Mouse (Mus musculus) limb, embryonic 14.5 days (tissue): ENCODE results near the gene Lsamp. TPM values are rescaled to one million over a fixed set of nuclear protein-coding genes. Genes with fewer than 3 reads are reported as not detected.

Experiments
- ATAC-seq: fragments of 200-750 bp; cut with Nextera tagmentation; 2 replicates; pipeline ENCODE4 v1.8.0; 2017; ENCODE audit warnings: low read depth, moderate number of reproducible peaks, moderate TSS enrichment; ENCODE audit not compliant: low FRiP score
- DNase-seq: peaks from one replicate; pipeline ENCODE4 v3.0.0-alpha.2; 2015; ENCODE audit warnings: low spot score
- H3K27ac ChIP-seq: fragments of 300-500 bp; sonication (generic); replicated peaks from 2 replicates; pipeline ENCODE4 v1.5.1; 2014; ENCODE audit warnings: low read depth, mild to moderate bottlenecking, low read length, moderate library complexity, mixed read lengths
- H3K27me3 ChIP-seq: fragments of 300-500 bp; sonication (generic); 2 replicates; pipeline ENCODE4 v1.6.1; 2014; ENCODE audit warnings: low read length, mixed read lengths; ENCODE audit not compliant: control insufficient read depth, insufficient read depth
- H3K36me3 ChIP-seq: fragments of 300-500 bp; sonication (generic); 2 replicates; pipeline ENCODE4 v1.6.1; 2014; ENCODE audit warnings: mild to moderate bottlenecking, low read length, moderate library complexity, mixed read lengths; ENCODE audit not compliant: control insufficient read depth, insufficient read depth
- H3K4me1 ChIP-seq: fragments of 300-500 bp; sonication (generic); 2 replicates; pipeline ENCODE4 v1.6.1; 2014; ENCODE audit warnings: antibody characterized with exemption, low read length, mixed read lengths; ENCODE audit not compliant: control insufficient read depth, insufficient read depth
- H3K4me2 ChIP-seq: fragments of 300-500 bp; sonication (generic); replicated peaks from 2 replicates; pipeline ENCODE4 v1.6.1; 2014; ENCODE audit warnings: low read depth, mild to moderate bottlenecking, low read length, moderate library complexity; ENCODE audit not compliant: severe bottlenecking
- H3K4me3 ChIP-seq: fragments of 300-500 bp; sonication (generic); replicated peaks from 2 replicates; pipeline ENCODE4 v1.5.1; 2014; ENCODE audit warnings: low read length
- H3K9ac ChIP-seq: fragments of 300-500 bp; sonication (generic); 2 replicates; pipeline ENCODE4 v1.6.1; 2014; ENCODE audit warnings: mild to moderate bottlenecking, low read depth, low read length, moderate library complexity; ENCODE audit not compliant: severe bottlenecking
- H3K9me3 ChIP-seq: fragments of 300-500 bp; sonication (generic); 2 replicates; pipeline ENCODE4 v1.6.1; 2016; ENCODE audit warnings: low read length; ENCODE audit not compliant: control insufficient read depth
- POLR2A ChIP-seq: fragments of 200-500 bp; IDR thresholded peaks from 2 replicates; pipeline ENCODE4 v1.8.0; 2012; ENCODE audit warnings: inconsistent platforms, mild to moderate bottlenecking, moderate library complexity, borderline replicate concordance; ENCODE audit not compliant: insufficient read depth, insufficient read length; ENCODE audit errors: extremely low read depth
- WGBS: fragments of 180-500 bp; shearing (Covaris S2); extraction: QIAGEN DNeasy Blood & Tissue Kit; methylation state at CpG from one replicate; pipeline ENCODE4 v1.1.7; 2014; 5-methylcytosine and 5-hydroxymethylcytosine counted together
- polyA plus RNA-seq, 2 experiments: library from polyadenylated mRNA; depleted of rRNA in 1 of 2; stranded (reverse) in 1 of 2; unstranded in 1 of 2; fragments of >200 nt; fragmentation: Nextera tagmentation in 1 of 2; extraction: Ambion mirVana in 1 of 2; gene quantifications; 2 replicates each; pipeline versions ENCODE4 v1.2.1 to v1.2.3; 2012 to 2014

Gene Lsamp
- polyA plus RNA-seq, 2 experiments: 5.3 to 11.8 TPM

DNA sequence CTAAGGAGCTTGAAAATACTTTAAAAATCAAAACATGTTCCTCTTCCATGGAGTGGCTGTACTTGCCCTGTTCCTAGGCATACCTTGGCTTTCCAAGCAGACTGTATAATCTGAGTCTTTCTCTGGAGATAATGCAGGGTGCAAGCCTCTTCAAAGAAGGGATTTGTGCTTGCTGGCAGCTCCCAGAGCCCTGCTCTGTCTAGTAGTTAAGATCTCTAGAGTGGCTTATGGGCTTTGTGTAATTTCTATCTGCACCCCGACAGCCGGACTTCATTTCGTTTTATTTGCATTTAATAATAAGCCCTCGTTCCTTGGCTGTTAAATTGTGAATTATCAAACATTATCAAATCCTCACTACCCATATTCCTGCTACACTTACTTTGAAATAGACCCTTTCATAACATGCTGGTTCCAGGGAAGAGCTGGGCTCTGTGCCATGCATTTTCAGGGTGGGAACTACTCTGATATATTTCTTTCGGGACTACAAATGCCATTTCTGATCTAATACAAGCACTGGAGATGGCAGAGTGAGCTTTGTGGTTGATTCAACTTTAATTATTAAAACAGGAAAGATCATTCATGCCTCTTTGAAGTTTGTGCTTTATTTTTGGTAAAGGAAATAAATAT, 1604.6 kb downstream of the Lsamp start:
- WGBS: 67% methylated on average over 5 of the region's 5 CpGs
- no peaks in the 10 kb centered on the region for H3K4me1 ChIP-seq
- no peak for DNase-seq

DNA sequence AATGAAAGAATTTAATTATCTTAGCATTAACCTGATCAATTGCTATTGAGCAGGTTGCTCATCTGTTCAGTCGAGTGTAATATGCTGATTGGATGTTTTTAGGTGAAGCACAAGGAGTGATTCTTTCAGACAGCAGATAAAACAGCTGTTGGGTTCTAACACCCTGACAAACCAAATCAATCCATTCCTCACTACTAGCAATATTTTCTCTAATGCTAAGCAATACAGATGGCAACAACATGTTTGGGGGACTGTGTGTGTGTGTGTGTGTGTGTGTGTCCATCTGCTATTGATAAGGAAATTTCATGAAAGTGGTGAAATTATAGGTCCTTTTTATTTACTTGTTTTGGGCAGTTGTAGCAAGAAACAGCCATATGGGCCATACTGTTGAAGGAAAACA, 1628.1 kb downstream of the Lsamp start:
- WGBS: 65% methylated on average over 1 of the region's 1 CpGs
- H3K4me3 ChIP-seq: no peak overlapping the region
- H3K27ac ChIP-seq: no peak overlapping the region
- no peak for TF ChIP-seq POLR2A
- DNase-seq: no peak
- H3K4me1 ChIP-seq: no peaks in the 10 kb centered on the region
- no peaks in the 10 kb centered on the region for H3K9me3 ChIP-seq
- no peak for ATAC-seq
- no peaks in the 10 kb centered on the region for H3K27me3 ChIP-seq
- no peak overlapping the region for H3K4me2 ChIP-seq
- no peaks in the 10 kb centered on the region for H3K36me3 ChIP-seq
- H3K9ac ChIP-seq: no peak overlapping the region

More for the DNA sequence above, 1604.6 kb downstream of the Lsamp start:
- Histone ChIP-seq H3K27me3 (no peaks in the 10 kb centered on the region), H3K36me3 (no peaks in the 10 kb centered on the region), H3K9ac (no peak overlapping the region), H3K4me3 (no peak overlapping the region), H3K9me3 (no peaks in the 10 kb centered on the region), H3K27ac (no peak overlapping the region), H3K4me2 (no peak overlapping the region)
- TF ChIP-seq POLR2A: no peak
- ATAC-seq: no peak

DNA sequence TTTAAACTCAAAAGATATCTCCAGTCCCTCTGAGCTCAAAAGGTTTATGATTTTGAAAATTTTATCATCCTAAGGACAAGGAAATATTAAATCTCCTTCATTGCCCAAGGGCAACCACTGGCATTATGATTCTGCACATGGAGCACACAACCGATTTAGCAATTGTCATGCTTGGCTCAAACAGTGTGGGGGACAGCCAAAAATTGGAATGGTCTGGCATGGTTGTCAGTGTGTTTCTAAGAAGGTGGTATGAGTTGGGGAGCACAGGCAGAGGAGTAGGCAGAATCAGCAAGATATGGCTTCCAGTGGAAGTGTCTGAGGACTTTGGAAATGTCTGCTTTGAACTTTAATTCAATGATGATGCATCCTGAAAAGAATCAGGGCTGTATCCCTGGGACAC, 1639.7 kb downstream of the Lsamp start:
- DNase-seq: no peak
- Histone ChIP-seq H3K4me1 (no peaks in the 10 kb centered on the region), H3K27me3 (no peaks in the 10 kb centered on the region), H3K27ac (no peak overlapping the region), H3K9me3 (no peaks in the 10 kb centered on the region), H3K9ac (no peak overlapping the region), H3K4me3 (no peak overlapping the region), H3K4me2 (no peak overlapping the region), H3K36me3 (no peaks in the 10 kb centered on the region)
- ATAC-seq: no peak
- TF ChIP-seq POLR2A: no peak
- 68% methylated on average over 1 of the region's 1 CpGs for WGBS

DNA sequence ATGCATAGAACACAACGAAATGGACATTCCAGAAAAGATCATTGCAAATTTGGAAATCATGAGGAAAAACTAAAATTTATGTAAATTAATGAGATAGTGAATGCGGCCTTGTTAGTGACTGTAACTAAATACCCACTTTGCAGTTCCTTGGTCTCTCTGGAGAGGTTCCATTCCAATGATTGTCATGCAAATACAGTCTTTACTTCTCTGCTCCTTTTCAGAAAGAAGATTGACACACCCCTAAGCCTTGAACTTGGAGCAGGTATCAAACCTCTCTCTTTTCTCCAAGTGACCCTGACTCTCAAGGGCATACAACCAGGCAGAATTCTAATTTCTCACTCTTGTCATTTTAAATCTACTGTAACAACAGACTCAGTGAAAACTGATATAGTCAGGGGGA, 1649.7 kb downstream of the Lsamp start:
- no peak overlapping the region for H3K4me2 ChIP-seq
- no peaks in the 10 kb centered on the region for H3K36me3 ChIP-seq
- WGBS: 60% methylated on average over 2 of the region's 2 CpGs
- ATAC-seq: no peak
- peaks cover 3% of the 10 kb centered on the region; the same call in 1 of the 2 replicates for H3K4me1 ChIP-seq
- DNase-seq: no peak
- no peak for TF ChIP-seq POLR2A
- H3K4me3 ChIP-seq: no peak overlapping the region
- H3K27me3 ChIP-seq: no peaks in the 10 kb centered on the region
- H3K9me3 ChIP-seq: no peaks in the 10 kb centered on the region
- no peak overlapping the region for H3K27ac ChIP-seq
- no peak overlapping the region for H3K9ac ChIP-seq

DNA sequence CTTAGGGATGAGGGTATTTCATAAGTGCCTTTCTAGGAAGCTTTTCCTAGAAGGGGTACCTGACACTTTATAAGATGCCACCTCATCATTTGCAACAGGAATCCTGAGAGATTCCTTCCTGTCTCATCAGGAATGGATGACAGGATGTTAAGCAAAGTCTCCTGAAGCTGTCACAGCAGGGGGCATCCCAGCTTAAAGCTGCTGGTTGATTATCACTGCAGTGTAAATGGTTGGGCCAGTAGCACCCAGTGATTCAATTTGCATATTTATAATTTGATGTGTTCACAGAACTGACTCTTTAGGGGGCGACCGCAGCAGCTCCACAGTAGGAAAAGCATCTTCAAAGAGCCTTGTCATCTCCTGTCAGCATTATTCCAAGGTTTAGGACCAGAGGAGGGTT, 1656.7 kb downstream of the Lsamp start:
- peaks cover 3% of the 10 kb centered on the region; the same call in 1 of the 2 replicates for H3K4me1 ChIP-seq

More for the DNA sequence above, 1656.7 kb downstream of the Lsamp start:
- Histone ChIP-seq H3K4me2 (no peak overlapping the region), H3K36me3 (no peaks in the 10 kb centered on the region), H3K9me3 (no peaks in the 10 kb centered on the region), H3K4me3 (no peak overlapping the region), H3K9ac (no peak overlapping the region), H3K27me3 (no peaks in the 10 kb centered on the region), H3K27ac (no peak overlapping the region)
- DNase-seq (no peak), ATAC-seq (no peak)
- WGBS: 62% methylated on average over 2 of the region's 2 CpGs
- TF ChIP-seq POLR2A: no peak
